Mouse (Mus musculus) olfactory bulb, adult 2 months (tissue): Measurements from ENCODE around the gene Hist1h4c. TPM values are rescaled to one million over a fixed set of nuclear protein-coding genes. Genes with fewer than 3 reads are reported as not detected.
A peak's percentile ranks its signal among the peaks of the same experiment; 100 is the strongest.

Source experiments
- H3K27ac ChIP-seq: fragments of 200-500 bp; 2 replicates; pipeline ENCODE4 v1.5.1; 2012; ENCODE audit warnings: low read depth, low read length; ENCODE audit not compliant: insufficient read depth
- H3K4me1 ChIP-seq: fragments of 200-500 bp; 2 replicates; pipeline ENCODE4 v1.6.1; 2012; ENCODE audit warnings: low read length; ENCODE audit not compliant: control insufficient read depth, insufficient read depth
- H3K4me3 ChIP-seq: fragments of 200-500 bp; 2 replicates; pipeline ENCODE4 v1.5.1; 2012; ENCODE audit warnings: mild to moderate bottlenecking, low read depth, low read length, moderate library complexity; ENCODE audit not compliant: insufficient read depth
- CTCF ChIP-seq: fragments of 200-500 bp; IDR thresholded peaks from 2 replicates; pipeline ENCODE4 v1.5.1; 2012; ENCODE audit warnings: low read depth, mild to moderate bottlenecking, low read length, moderate library complexity; ENCODE audit not compliant: insufficient read depth
- POLR2A ChIP-seq: fragments of 200-500 bp; IDR thresholded peaks from 2 replicates; pipeline ENCODE4 v1.6.1; 2012; ENCODE audit warnings: mild to moderate bottlenecking, low read depth, low read length, moderate library complexity; ENCODE audit not compliant: insufficient read depth
- WGBS: fragments of 180-500 bp; shearing (Covaris S2); methylation state at CpG from one replicate; pipeline ENCODE4 v1.1.7; 2018; 5-methylcytosine and 5-hydroxymethylcytosine counted together
- polyA plus RNA-seq: library from polyadenylated mRNA; stranded (reverse); fragments of >200 nt; gene quantifications from 2 replicates; pipeline ENCODE4 v1.2.4, GENCODE M21; 2012; ENCODE audit warnings: low replicate concordance; ENCODE audit not compliant: missing spikeins, insufficient read depth, insufficient read length

Hist1h4c gene
- polyA plus RNA-seq, 1 experiment = not detected

GRCm38 (mm10) chr13:23700786-23701520 lies 2.7 kb upstream of the Hist1h4c start:
- Histone ChIP-seq H3K27ac (no peak overlapping the region), H3K4me3 (no peak overlapping the region), H3K4me1 (peaks cover 3% of the 10 kb centered on the region; the same call in 1 of the 2 replicates)
- 21% methylated on average over 8 of the region's 8 CpGs for WGBS
- TF ChIP-seq POLR2A (no peak), CTCF (no peak)

DNA sequence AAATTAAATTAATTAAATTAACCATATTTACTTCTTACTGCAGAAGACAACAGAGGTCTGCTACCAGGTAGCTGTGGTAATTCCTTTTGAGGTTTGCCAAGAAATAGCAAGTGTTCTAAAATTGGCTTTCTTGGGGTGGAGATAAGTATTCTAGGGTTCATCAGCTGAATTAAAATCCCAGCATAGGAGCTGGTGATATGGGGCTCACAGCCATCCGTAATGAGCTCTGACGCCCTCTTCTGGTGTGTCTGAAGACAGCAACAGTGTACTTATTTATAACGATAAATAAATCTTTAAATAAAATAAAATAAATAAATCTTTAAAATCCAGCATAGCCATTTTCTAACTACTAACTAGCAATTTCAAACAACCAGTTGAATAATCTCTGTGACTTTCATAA lies 1.5 kb upstream of the Hist1h4c start:
- TF ChIP-seq POLR2A = no peak
- TF ChIP-seq CTCF = no peak
- peaks cover 5% of the 10 kb centered on the region; the same call in 1 of the 2 replicates for H3K4me1 ChIP-seq
- no peak overlapping the region for H3K27ac ChIP-seq
- 59% methylated on average over 3 of the region's 3 CpGs for WGBS
- no peak overlapping the region for H3K4me3 ChIP-seq

DNA sequence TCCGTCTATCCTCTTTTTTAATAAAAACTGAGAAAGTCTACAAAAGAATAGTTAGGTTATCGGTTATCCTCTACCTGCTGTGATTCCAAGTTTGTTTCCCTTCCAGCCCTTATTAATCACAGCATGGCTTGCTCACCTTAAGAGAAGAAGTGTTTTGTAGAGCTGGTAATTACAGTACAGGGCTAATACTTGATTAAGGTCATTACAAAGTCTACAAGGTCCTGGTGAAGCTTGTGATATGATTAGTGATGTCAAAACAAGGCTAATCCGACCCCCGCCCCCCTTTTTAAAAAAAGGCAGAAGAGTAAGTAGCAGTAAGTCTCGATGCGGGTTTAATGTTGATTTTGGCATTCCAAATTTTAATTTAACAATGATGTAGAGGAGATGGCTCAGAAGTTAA lies 742 bp upstream of the Hist1h4c start:
- TF ChIP-seq CTCF (no peak), POLR2A (no peak)
- 52% methylated on average over 6 of the region's 6 CpGs for WGBS
- Histone ChIP-seq H3K4me1 (peaks cover 5% of the 10 kb centered on the region; the same call in 1 of the 2 replicates), H3K27ac (no peak overlapping the region), H3K4me3 (no peak overlapping the region)

DNA sequence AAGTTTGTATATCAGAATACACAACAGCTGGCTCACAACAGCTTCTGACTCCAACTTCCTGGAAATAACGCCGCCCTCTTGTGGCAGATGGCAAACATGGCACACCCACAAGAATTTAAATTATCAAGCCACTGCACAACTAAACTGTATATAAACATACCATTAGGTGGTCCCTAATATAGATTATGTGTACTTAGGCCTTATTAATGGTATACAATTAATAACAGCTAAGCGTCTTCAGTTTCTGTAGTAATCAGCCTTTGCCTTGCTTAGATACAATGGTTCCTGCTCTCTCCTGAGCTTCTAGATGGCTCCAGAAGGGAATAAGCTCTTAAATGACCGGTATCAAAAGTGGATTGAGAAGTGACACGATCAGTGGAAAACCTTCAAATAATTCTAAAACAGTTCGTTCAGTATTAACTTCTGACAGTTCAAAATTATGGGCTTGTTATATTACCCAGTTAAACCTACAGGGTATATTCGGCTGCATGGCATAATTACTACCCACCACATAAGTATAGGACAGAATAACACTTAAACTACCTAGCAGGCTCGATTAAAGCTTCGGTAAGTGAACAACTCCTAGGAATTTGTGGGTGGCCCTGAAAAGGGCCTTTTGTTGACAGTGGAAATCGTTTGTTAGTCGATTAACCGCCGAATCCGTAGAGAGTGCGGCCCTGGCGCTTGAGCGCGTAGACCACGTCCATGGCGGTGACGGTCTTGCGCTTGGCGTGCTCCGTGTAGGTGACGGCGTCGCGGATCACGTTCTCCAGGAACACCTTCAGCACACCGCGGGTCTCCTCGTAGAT lies 559 bp downstream of the Hist1h4c start:
- Histone ChIP-seq H3K27ac (peak overlapping the region; percentile 47), H3K4me3 (peak overlapping the region; percentile 73), H3K4me1 (peaks cover 5% of the 10 kb centered on the region; the same call in 1 of the 2 replicates)
- WGBS = under 1% methylated on average over 30 of the region's 32 CpGs
- TF ChIP-seq POLR2A (no peak), CTCF (no peak)

GRCm38 (mm10) chr13:23696061-23696474 lies 2.2 kb downstream of the Hist1h4c start:
- TF ChIP-seq CTCF (no peak), POLR2A (no peak)
- 70% methylated on average over 15 of the region's 15 CpGs for WGBS
- H3K4me1 ChIP-seq = peaks cover 5% of the 10 kb centered on the region; the same call in 1 of the 2 replicates
- no peak overlapping the region for H3K27ac ChIP-seq
- H3K4me3 ChIP-seq = no peak overlapping the region

DNA sequence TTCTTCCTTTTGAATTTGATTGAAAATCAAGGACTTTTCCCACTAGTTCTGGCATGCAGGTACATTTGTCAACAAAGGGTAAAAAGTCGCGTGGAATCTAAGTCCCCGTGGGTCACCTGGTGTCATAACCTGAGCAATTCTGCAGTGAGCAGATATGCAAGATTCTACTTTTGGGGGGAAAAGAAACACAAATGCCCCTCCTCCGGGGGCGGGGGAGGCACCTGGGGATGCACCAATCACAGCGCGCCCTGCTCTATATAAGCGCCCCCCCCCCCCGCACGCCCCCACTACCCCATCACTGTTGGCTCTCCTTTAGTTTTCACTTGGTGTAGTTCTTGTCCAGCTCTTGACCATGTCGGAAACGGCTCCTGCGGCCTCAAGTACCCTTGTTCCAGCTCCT lies 2.7 kb downstream of the Hist1h4c start, which contains the start of gene Hist1h1t:
TSS of gene Hist1h1t (plus strand) at position 301 of the 400 bp plus-strand sequence.
- 54% methylated on average over 13 of the region's 13 CpGs for WGBS
- TF ChIP-seq POLR2A = no peak
- TF ChIP-seq CTCF = no peak
- Histone ChIP-seq H3K4me1 (peaks cover 5% of the 10 kb centered on the region; the same call in 1 of the 2 replicates), H3K4me3 (no peak within 1 kb of the TSS), H3K27ac (no peak within 1 kb of the TSS)

DNA sequence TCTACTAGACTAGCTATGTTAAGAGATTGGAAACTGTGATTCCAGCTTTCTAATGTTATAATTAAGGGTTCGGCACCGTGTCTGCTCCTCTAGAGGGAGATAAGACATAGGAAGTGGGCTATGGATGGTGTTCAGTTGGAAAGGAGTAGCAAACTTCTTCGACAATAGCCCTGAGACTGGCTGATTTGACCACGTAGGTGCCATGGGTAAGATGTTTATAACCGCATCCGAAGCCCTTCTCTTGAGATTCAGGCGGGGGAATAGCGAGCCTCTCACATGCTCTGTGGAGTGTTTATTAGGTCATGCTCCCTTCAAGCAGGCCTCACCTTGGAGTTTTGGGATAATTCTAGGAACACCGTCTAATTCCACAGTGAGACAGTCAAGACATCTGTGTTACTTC lies 3.3 kb downstream of the Hist1h4c start:
- TF ChIP-seq POLR2A (no peak), CTCF (no peak)
- Histone ChIP-seq H3K4me1 (peaks cover 5% of the 10 kb centered on the region; the same call in 1 of the 2 replicates), H3K4me3 (no peak overlapping the region), H3K27ac (no peak overlapping the region)
- 87% methylated on average over 9 of the region's 9 CpGs for WGBS

DNA sequence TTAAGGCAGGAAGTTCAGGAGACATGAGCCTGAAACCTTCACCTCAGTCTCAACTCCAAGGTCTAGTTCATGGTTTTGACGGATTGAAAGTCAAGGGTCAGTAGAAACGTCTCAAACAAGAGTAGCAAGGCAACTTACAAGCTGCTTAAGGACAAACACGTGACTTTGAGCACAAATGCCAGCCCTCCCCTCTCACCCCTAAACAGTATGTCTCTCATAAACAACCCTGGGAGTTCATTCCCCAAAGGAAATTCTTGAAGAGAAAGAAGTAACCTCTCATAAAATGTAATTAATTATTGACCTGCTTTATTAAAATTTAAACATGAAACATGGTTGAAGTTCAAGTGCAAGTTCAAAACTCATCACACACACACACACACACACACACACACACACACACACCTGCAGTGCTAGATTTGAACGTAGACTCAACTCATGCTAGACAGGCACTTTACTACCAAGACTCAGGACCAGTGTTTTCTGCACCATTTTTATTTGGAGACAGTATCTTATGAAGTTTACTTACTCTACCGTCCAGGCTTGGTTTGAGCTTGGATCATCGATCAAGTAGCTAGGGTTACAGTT lies 4.3 kb downstream of the Hist1h4c start:
- H3K4me3 ChIP-seq = no peak overlapping the region
- no peak overlapping the region for H3K27ac ChIP-seq
- TF ChIP-seq CTCF (no peak), POLR2A (no peak)
- H3K4me1 ChIP-seq = peaks cover 5% of the 10 kb centered on the region; the same call in 1 of the 2 replicates
- WGBS = 88% methylated on average over 6 of the region's 6 CpGs
